Mouse (Mus musculus) layer of hippocampus, adult 18-20 months (tissue): ENCODE measurements around the gene Cbr3. TPM values are rescaled to one million over a fixed set of nuclear protein-coding genes. Genes with fewer than 3 reads are reported as not detected.
A peak's percentile ranks its signal among the peaks of the same experiment; 100 is the strongest.

Experiments used
- DNase-seq, 2 experiments: peaks; one replicate each; pipeline ENCODE4 v3.0.0; 2022; ENCODE audit warnings: low spot score in 2 of 2
- total RNA-seq, 2 experiments: library from RNA; stranded (reverse); gene quantifications; 2 replicates each; pipeline ENCODE4 v1.2.3; 2021

Cbr3 gene
- total RNA-seq, 2 experiments from 2014 or later = 16.2 to 18.5 TPM

GRCm38 (mm10) chr16:93711411-93712188 lies 28.6 kb downstream of the Cbr3 start, which contains the start of gene Dop1b:
TSS of gene Dop1b (plus strand) at chr16:93711904.
- DNase-seq = peak; percentile 97 to 99

- peak; percentile 40 to 43 for DNase-seq
These were observed 29.3 kb downstream of the Cbr3 start for GRCm38 (mm10) chr16:93712189-93712885.

GRCm38 (mm10) chr16:93712966-93713365 lies 30.0 kb downstream of the Cbr3 start:
- DNase-seq = no peak

GRCm38 (mm10) chr16:93714426-93714825 lies 31.4 kb downstream of the Cbr3 start:
- DNase-seq = peak in 1 of 2 experiments; percentile 46

- no peak for DNase-seq
These were observed 32.8 kb downstream of the Cbr3 start for GRCm38 (mm10) chr16:93715826-93716225.

GRCm38 (mm10) chr16:93717299-93717703 lies 34.3 kb downstream of the Cbr3 start:
- DNase-seq = peak; percentile 51 to 78

GRCm38 (mm10) chr16:93721771-93722170 lies 38.8 kb downstream of the Cbr3 start:
- no peak for DNase-seq

- DNase-seq = no peak
These were observed 39.5 kb downstream of the Cbr3 start for GRCm38 (mm10) chr16:93722476-93722875.

- no peak for DNase-seq
These were observed 42.6 kb downstream of the Cbr3 start for GRCm38 (mm10) chr16:93725417-93726144.

GRCm38 (mm10) chr16:93726186-93726585 lies 43.2 kb downstream of the Cbr3 start:
- no peak for DNase-seq

- DNase-seq = no peak
These were observed 45.7 kb downstream of the Cbr3 start for GRCm38 (mm10) chr16:93728676-93729075.

- peak; percentile 32 to 67 for DNase-seq
These were observed 47.0 kb downstream of the Cbr3 start for GRCm38 (mm10) chr16:93729801-93730721.

- no peak for DNase-seq
These were observed 48.3 kb downstream of the Cbr3 start for GRCm38 (mm10) chr16:93731310-93731709.

- DNase-seq = no peak
These were observed 50.0 kb downstream of the Cbr3 start for GRCm38 (mm10) chr16:93732875-93733569.

- DNase-seq = no peak
These were observed 56.2 kb downstream of the Cbr3 start for GRCm38 (mm10) chr16:93739251-93739650.

Other genes starting within 250 kb of the Cbr3 start
- gene Setd4, start 79.2 kb upstream of the Cbr3 start, total RNA-seq = 10 to 100 TPM in 1 of 2 experiments, 1 to 10 TPM in 1; 8.6 to 10.8 TPM
- gene Cbr1, start 77.4 kb upstream of the Cbr3 start, total RNA-seq = 10 to 100 TPM; 78.0 to 81.9 TPM
- gene Gm5678, start 55.1 kb upstream of the Cbr3 start, total RNA-seq = 1 to 10 TPM; 3.8 to 4.4 TPM
- 10 to 100 TPM; 90.5 to 95.7 TPM for gene Dop1b, start 28.7 kb downstream of the Cbr3 start, total RNA-seq
- 10 to 100 TPM; 30.9 to 37.9 TPM for gene Morc3, start 148.9 kb downstream of the Cbr3 start, total RNA-seq
- gene Chaf1b, start 200.7 kb downstream of the Cbr3 start, total RNA-seq = under 1 TPM; 0.64 to 0.89 TPM